Mouse (Mus musculus): ENCODE results near the gene Gm45062.

GRCm38 (mm10) chr6:8467667-8468337 is 208.6 kb downstream of the Gm45062 start:
- no peak for TF ChIP-seq CTCF (IDR thresholded peaks at IDR 0.05; ENCODE audit: low read depth)
- no peak for TF ChIP-seq EP300 (IDR thresholded peaks at IDR 0.05; ENCODE audit: low read depth)
